Mouse (Mus musculus) splenic B cell, adult 2 months (primary cell): ENCODE measurements around the gene Flt1.
"Not testable (repeated sequence)": the region's sequence is repeated elsewhere in the genome, so short reads cannot be mapped to it uniquely, and the experiment has no call there.

Experiments used
- DNase-seq: peaks from one replicate; pipeline ENCODE4 v3.0.0-alpha.2; 2011; ENCODE audit warnings: low read depth, low spot score
- H3K27me3 ChIP-seq: 2 replicates; pipeline ENCODE4 v1.6.1; 2012; ENCODE audit warnings: mild to moderate bottlenecking, low read length, moderate library complexity, mixed read lengths; ENCODE audit not compliant: control insufficient read depth, poor library complexity, insufficient read depth, severe bottlenecking
- H3K36me3 ChIP-seq: 2 replicates; pipeline ENCODE4 v1.6.1; 2012; ENCODE audit warnings: mild to moderate bottlenecking, low read length, moderate library complexity, mixed read lengths; ENCODE audit not compliant: control insufficient read depth, poor library complexity, insufficient read depth, severe bottlenecking

The Flt1 gene

DNA sequence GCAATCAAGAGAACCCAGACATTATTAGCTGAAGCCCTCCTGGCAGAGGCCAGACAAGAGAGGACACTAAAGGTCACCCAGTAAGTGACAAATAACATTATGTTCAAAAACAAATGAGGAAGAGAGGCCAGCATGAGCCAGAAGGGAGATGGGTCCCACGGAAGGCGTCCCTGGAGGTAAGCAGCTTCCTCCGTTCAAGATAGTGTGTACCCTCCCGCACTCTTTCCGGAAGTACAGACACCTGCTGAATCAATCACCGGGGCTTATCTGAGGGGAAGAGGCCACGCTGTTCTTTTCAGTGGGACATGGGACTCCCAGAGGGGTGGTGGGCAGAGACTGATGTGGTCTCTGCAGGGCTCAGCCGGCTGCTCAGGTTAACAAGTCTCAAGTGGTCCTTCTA lies 146.1 kb downstream of the Flt1 start:
- no peak for DNase-seq
- Histone ChIP-seq H3K36me3 (no peaks in the 10 kb centered on the region), H3K27me3 (no peaks in the 10 kb centered on the region)

DNA sequence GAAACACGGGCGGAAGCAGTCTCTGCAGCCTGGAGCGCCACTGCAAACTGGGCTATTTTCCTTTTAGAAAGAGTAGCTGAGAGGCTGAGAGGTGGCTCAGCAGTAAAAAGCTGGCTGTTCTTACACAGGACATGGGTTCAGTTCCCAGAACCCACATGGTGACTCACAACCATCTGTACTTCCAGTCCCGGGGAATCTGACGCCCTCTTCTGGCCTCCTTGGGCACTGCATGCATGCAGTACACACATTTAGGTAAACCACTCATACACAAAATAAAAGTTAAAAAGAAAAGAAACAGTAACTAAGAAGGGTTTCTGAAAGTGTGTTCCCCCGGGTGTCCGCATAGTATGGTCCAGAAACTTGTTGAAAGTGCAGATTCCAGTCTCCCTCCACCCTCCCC lies 146.7 kb downstream of the Flt1 start:
- no peak for DNase-seq

DNA sequence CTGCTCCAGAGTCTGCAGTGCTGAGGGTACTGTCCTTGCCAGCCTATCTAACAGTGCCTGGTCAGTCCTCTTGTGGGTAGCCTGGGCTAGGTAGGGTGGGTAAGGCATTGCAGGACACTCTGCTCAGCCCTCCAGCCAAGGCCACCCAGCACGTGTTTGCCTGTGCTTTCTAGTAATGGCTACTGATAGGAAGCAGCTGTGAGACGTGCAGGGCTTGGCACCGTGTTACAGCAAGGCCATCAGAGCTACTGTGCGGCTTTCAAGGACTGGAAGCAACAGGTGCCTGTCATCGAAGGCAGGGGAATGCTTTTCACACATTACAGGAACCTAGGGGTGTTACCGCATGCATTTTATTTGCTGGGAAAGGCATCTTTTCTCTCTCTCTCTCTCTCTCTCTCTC lies 148.8 kb downstream of the Flt1 start:
- H3K27me3 ChIP-seq: no peaks in the 10 kb centered on the region
- DNase-seq: no peak
- H3K36me3 ChIP-seq: no peaks in the 10 kb centered on the region

More for the DNA sequence above, 146.7 kb downstream of the Flt1 start:
- Histone ChIP-seq H3K36me3 (no peaks in the 10 kb centered on the region), H3K27me3 (no peaks in the 10 kb centered on the region)

DNA sequence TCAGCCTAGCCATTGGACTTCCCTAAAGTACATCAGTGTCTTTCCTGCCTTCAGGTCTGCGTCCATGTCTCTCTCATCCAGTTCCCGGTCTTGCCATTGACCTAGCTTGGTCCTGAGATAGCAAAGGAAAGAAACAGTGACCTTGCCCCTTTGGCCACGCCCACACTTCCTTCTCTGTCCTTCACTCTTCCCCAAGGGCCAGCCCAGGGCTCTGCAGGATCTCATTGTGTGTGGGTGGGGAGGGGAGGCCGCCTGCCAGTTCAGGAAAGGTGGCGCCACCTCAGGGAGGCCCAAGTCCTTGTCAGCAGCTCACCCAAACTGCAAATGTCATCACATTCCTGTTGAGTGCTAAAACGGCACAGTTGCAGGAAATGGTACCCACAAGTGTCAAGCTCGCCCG lies 151.3 kb downstream of the Flt1 start:
- H3K27me3 ChIP-seq: no peaks in the 10 kb centered on the region
- DNase-seq: no peak

DNA sequence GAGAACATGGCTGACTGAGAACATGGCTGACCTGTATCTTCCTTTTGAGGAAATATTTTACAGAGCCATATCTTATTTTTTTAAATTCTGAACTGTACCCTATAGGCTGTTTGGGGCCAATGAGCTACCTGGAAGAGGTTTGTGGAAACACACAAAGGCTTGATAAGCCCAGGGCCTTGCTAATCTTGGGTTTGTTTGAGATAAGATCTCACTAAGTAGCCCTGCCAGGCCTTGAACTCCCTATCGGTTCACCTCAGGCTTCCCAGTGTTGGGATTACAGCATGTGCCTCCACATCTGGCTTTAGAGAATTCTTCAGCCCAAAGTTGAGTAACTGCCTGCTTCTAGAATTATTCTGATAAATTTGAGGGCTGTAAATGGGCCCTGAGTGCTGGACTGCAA lies 152.3 kb downstream of the Flt1 start:
- DNase-seq: no peak
- Histone ChIP-seq H3K36me3 (no peaks in the 10 kb centered on the region), H3K27me3 (no peaks in the 10 kb centered on the region)

More for the DNA sequence above, 151.3 kb downstream of the Flt1 start:
- H3K36me3 ChIP-seq: no peaks in the 10 kb centered on the region

DNA sequence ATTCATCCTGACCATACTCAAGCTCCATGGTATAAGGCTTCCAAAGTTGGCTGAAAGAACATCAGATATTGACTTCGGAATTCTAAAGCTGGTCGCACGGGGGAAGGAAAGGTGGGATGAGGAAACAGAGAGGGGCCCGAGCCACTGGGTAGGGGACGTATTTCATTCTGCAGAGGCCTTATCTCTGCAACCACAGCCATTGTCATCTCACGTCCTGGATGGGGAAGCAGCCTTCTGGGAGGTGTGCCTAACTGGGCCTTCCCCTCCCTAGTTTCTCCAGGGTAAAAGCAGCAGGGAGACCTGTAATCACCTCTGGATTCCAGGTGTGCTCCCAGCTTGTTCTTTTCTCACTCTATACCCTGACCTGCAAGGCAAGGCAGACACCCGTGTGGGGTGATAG lies 153.1 kb downstream of the Flt1 start:
- no peak for DNase-seq
- Histone ChIP-seq H3K27me3 (no peaks in the 10 kb centered on the region), H3K36me3 (no peaks in the 10 kb centered on the region)

DNA sequence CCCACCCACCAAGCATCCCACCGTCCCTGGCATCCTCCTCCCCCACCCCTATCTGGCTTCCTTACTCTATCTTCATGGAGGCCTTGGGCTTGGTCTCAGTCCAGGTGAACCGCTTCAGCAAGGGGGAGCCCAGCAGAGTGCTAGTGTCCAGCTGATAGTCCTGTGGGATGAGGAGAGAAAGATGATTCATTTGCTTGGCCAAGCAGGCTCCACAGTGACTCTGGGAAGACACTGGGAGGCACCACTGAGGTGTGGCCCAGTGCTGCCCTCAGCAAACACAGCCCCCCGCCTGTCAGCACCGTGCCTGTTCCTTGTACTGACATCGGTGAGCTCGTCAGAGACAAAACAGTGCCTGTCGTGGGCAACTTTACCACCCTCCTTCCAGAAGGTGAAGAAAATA lies 159.5 kb downstream of the Flt1 start:
- DNase-seq: no peak
- Histone ChIP-seq H3K36me3 (no peaks in the 10 kb centered on the region), H3K27me3 (no peaks in the 10 kb centered on the region)

DNA sequence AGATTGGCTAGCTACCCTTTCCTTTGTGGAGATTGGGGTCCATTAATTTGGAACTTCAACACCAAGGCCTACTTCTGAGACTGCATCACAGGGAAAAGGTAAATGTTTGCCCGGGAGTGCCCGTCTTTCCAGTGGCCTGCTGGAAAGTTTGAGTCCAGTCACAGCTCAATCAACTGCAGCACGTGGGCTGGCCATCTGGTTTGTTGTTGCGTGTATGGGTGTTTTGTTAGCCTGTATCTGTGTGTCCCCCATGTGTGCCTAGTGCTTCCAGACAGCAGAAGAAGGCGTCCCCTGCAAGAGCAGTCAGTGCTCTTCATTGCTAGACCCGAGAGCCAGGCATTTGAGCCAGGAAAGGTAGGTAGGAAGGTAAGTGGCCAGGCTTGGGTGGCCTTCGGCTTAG lies 160.4 kb downstream of the Flt1 start:
- Histone ChIP-seq H3K27me3 (no peaks in the 10 kb centered on the region), H3K36me3 (no peaks in the 10 kb centered on the region)
- no peak for DNase-seq

DNA sequence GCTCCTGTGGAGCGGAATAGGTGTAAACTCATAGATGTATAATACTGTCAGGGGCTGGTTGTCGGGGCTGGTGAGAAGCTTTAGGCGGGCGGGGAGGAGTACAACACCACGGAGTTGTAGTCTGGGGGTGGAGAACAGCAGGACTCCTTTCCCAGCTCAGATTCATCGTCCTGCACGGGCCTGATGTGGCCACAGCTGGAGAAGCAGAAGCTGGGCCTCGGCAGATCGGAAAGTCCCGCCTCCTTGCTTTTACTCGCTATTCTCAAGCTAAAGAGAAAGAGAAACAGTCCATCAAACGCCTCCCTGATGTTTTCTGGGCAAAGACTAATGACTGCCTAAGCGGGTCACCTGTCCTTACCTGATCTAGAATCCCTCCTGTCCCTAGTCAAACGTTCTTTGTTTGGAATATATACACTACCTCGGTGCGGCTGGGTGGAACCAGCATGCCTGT lies 161.6 kb downstream of the Flt1 start:
- peak; percentile 66 for DNase-seq
- Histone ChIP-seq H3K36me3 (no peaks in the 10 kb centered on the region), H3K27me3 (no peaks in the 10 kb centered on the region)

DNA sequence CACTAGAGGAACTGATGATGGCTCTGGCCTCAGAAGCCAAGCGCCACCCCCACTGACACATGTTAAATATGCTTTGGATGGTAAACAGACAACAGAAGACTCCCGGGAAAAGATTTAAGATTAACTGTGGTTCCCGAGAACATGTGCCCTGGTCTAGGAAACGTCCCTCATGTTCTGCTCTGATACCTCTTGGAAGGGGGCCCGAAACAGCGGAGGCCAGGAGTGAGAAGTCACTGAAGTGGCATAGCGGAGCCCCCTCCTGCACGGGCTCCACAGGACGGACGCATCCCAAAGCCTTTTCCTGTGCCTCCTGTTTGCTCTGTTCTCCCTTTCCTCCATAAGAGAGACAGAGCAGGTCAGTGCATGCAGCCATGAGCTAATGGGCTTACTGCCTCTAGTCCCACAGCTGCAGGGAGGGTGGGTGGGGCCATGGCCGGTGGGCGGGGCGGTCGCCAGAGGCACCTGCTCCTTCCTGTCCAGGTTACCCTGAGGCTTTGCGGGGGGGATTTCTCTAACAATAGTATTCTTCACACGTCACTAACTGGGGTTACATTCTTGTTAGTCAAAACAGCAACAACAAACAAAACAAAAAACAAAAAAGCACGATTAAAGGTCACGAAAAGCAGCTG lies 162.2 kb downstream of the Flt1 start:
- Histone ChIP-seq H3K27me3 (no peaks in the 10 kb centered on the region), H3K36me3 (no peaks in the 10 kb centered on the region)
- DNase-seq: peak; percentile 49

DNA sequence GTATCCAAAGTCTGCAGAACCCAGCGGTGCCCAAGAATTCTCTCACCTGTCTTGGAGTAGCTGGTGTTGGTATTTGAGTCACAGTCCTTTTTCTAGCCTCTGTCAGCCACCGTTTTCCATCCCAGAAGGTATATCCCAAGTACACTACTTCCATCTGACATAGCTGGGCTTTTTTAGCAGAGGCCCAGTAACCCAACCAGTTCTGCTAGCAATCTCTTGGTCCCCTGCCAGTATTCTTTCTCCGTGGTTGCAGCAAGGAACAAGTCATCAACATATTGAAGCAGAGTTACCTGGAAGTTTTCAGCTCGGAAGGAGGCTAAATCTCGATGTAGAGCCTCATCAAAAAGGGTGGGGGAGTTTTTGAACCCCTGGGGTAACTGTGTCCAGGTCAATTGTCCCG lies 168.2 kb downstream of the Flt1 start:
- DNase-seq, H3K36me3 ChIP-seq, H3K27me3 ChIP-seq: not testable (repeated sequence)

DNA sequence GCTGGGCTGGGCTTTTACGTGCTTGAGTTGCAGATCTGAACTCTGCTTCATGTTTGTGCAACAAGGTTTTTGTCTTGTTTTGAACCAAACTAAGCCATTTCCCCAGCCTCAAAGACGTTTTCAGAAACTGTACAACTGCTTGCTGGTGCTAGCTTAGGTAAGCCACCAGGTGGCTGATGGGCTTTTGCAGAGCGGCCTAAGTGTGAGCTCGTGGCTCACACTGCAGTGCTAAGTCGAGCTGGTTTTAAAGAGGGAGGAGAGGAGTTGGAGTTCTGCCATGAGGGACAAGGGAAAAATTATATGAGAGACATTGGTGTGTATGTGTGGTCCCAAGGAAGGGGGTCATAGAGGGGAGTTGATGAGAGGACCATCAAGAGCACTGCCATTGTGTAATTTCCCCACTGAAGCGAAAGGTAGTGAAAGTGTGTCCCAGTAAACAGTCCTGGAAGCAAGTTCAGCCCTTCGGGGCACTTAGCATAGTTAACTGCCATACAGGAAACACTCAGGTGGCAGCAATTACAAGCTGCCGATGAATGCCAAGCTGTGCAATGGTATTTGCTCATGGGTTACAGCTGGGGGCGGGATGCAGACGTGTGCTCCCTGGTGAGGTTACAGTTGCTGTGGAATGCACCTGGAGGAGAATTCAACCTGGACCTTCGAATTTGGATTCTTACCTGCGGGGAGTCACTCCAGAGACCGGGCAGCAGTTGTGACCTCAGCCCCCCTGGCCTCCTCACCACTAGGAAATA lies 173.8 kb downstream of the Flt1 start:
- Histone ChIP-seq H3K36me3 (peaks cover 4% of the 10 kb centered on the region; the same call in 1 of the 2 replicates), H3K27me3 (no peaks in the 10 kb centered on the region)
- DNase-seq: no peak

DNA sequence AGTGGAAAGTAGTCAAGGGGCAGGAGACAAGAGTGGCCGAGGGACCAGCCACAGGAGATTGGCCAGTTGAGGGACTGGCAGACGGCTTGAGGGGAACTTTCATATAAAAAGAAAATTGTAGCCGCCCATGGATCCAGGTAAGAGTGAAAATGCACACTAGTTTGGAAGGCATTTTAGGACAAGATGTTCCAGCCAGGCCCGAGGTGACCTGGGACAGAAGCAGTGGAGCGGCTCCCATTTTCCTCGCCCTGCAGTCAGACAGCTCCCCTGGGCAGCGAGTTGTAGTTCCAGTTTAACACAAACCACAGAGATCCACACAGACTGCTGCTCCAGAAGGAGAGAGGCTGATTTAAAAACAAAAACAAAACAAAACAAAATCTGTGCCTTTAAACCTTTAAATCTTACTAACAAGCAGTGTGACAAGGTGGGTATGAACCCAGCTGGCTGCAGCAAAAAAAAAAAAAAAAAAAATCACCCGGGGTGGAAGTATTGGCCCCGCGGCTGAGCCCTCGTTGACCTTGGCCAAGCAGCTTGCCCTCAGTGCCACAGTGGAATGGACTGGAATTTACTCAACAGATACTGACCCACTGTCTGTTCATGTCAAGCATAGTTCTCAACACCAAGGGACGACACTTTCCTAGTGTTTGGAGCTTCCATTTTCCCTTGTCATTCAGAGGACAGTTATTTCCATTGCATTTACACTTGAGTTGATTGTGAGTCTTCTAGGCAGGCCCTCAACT lies 176.6 kb downstream of the Flt1 start:
- peaks cover 7% of the 10 kb centered on the region for H3K36me3 ChIP-seq
- no peaks in the 10 kb centered on the region for H3K27me3 ChIP-seq
- DNase-seq: no peak

DNA sequence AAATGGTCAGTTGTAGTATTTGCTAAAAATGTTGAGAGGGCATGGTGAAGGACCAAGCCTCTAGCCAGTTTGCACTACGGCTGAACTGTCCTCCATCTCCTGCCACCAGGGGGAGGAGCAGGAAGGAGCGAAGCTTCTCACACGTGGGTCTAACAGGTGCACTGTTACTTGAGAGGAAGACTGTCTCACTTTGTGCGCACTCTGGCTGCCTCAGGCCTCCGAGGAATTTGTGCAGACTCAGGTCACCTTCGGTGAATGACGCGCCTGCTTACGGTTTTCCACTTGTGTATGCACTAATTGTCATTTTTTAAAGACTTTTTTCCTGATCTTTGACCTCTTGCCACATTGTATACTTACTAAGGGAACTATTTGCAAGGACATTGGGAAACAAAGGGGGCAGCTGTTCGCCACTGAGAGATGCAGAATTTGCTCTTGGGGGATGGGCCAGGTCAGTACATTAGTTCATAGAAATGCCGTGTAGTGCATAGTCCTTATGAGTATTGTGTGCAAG lies 180.0 kb downstream of the Flt1 start:
- peak; percentile 54 for DNase-seq
- H3K36me3 ChIP-seq: peaks cover 15% of the 10 kb centered on the region
- no peaks in the 10 kb centered on the region for H3K27me3 ChIP-seq

DNA sequence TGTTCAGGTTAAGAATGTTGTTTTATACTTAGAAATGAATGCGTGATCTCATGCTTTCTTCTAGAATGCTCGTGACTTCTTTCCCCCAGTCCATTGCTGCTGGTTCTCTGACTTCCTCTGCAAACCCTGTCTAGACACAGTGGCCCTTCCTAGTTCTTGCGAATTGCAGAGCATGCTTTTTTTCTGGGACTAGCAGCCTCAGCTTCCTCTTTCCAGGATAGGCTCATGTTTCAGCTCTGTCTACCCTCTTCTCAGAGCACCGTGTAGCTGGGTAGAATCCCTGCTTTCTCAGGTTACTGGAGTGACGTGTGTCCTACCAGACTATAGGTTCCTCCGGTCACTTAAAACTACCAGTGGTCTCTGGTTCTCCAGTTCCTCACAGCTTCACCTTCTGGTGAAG lies 183.5 kb downstream of the Flt1 start:
- H3K27me3 ChIP-seq: no peaks in the 10 kb centered on the region
- DNase-seq: no peak
- H3K36me3 ChIP-seq: peaks cover 18% of the 10 kb centered on the region
